Mouse (Mus musculus): ENCODE results near the gene Ppp1r15b.

Gene Ppp1r15b

GRCm38 (mm10) chr1:133130638-133131560, at the start of gene Ppp1r15b:
Ppp1r15b (plus strand) TSS chr1:133131143.
- DNase-seq: peak; percentile 99

- no peak for DNase-seq
Measured at GRCm38 (mm10) chr1:133083003-133083546, 47.9 kb upstream of the Ppp1r15b start.

GRCm38 (mm10) chr1:133083942-133084625, 46.9 kb upstream of the Ppp1r15b start:
- DNase-seq: no peak

GRCm38 (mm10) chr1:133084708-133085416, 46.1 kb upstream of the Ppp1r15b start:
- DNase-seq: no peak

GRCm38 (mm10) chr1:133085417-133085742, 45.6 kb upstream of the Ppp1r15b start:
- no peak for DNase-seq

GRCm38 (mm10) chr1:133086804-133087203, 44.1 kb upstream of the Ppp1r15b start:
- no peak for DNase-seq

- DNase-seq: no peak
Measured at GRCm38 (mm10) chr1:133087206-133087905, 43.6 kb upstream of the Ppp1r15b start.

GRCm38 (mm10) chr1:133088196-133088595, 42.7 kb upstream of the Ppp1r15b start:
- no peak for DNase-seq

- no peak for DNase-seq
Measured at GRCm38 (mm10) chr1:133089415-133089814, 41.5 kb upstream of the Ppp1r15b start.

- DNase-seq: no peak
Measured at GRCm38 (mm10) chr1:133090641-133091040, 40.3 kb upstream of the Ppp1r15b start.

- DNase-seq: no peak
Measured at GRCm38 (mm10) chr1:133091483-133091882, 39.5 kb upstream of the Ppp1r15b start.

GRCm38 (mm10) chr1:133093719-133094118, 37.2 kb upstream of the Ppp1r15b start:
- DNase-seq: no peak

- DNase-seq: peak; percentile 43 to 44
Measured at GRCm38 (mm10) chr1:133100980-133101798, 29.8 kb upstream of the Ppp1r15b start.

GRCm38 (mm10) chr1:133102108-133102507, 28.8 kb upstream of the Ppp1r15b start:
- DNase-seq: no peak

GRCm38 (mm10) chr1:133103315-133103714, 27.6 kb upstream of the Ppp1r15b start:
- DNase-seq: no peak

GRCm38 (mm10) chr1:133103871-133104270, 27.1 kb upstream of the Ppp1r15b start:
- no peak for DNase-seq

GRCm38 (mm10) chr1:133116108-133116507, 14.8 kb upstream of the Ppp1r15b start:
- DNase-seq: no peak

- DNase-seq: no peak
Measured at GRCm38 (mm10) chr1:133118127-133118526, 12.8 kb upstream of the Ppp1r15b start.

GRCm38 (mm10) chr1:133118844-133119243, 12.1 kb upstream of the Ppp1r15b start:
- no peak for DNase-seq

GRCm38 (mm10) chr1:133119931-133120712, 10.8 kb upstream of the Ppp1r15b start:
- DNase-seq: no peak

- no peak for DNase-seq
Measured at GRCm38 (mm10) chr1:133121246-133121645, 9.7 kb upstream of the Ppp1r15b start.
